Mouse (Mus musculus): Measurements from ENCODE around the gene Gm3404. TPM values are rescaled to one million over a fixed set of nuclear protein-coding genes. Genes with fewer than 3 reads are reported as not detected.

Gm3404 gene
- polyA plus RNA-seq, 1 experiment from 2014 or later: not detected

DNA sequence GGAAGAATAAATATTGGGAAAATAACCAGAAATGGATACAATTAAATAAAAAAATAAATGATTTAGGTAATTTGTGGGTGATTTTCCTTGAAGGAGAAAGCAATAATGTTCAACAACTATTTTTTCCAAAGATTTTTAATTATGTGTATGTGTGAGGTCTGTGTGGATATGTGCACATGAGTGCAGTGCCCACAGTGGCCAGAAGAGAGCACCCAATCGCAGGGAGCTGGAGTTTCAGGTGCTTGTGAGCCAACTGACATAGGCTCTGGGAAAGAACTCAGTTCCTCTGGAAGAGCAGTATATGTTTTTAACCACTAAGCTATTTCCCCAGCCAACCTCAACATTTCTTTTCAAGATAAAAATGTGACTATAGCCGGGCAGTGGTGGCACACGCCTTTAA, 51.1 kb downstream of the Gm3404 start:
- no peak for ATAC-seq
- no peak for TF ChIP-seq CTCF (IDR thresholded peaks at IDR 0.05)
- ChIA-PET CTCF (no interaction called here), POLR2A (no interaction called here)
- H3K27me3 ChIP-seq: peaks cover 20% of the 10 kb centered on the region
- in situ Hi-C loops (cut with MboI; ENCODE audit: low pct_unique_long_range_greater_than_20kb): no loop called here
- no peak for DNase-seq (ENCODE audit: low read depth, low spot score)

Other genes with a start within 250 kb of the Gm3404 start
- gene Wasf3, start 140.8 kb upstream of the Gm3404 start, polyA plus RNA-seq (2021): 19.0 TPM
- not detected for gene Gm6408, start 43.8 kb upstream of the Gm3404 start, polyA plus RNA-seq (2021)
- gene Gm6370, start 34.4 kb upstream of the Gm3404 start, polyA plus RNA-seq (2021): not detected
- not detected for gene 4930449I24Rik, start 23.4 kb upstream of the Gm3404 start, polyA plus RNA-seq (2021)
- gene Gm3402, start 11.7 kb upstream of the Gm3404 start, polyA plus RNA-seq (2021): not detected
- not detected for gene Gm3409, start 11.8 kb downstream of the Gm3404 start, polyA plus RNA-seq (2021)
- gene Gm3415, start 30.3 kb downstream of the Gm3404 start, polyA plus RNA-seq (2021): not detected
- 0.03 TPM for gene Gpr12, start 59.4 kb downstream of the Gm3404 start, polyA plus RNA-seq (2021)